Mouse (Mus musculus): ENCODE measurements around the gene 9230112D13Rik. TPM values are rescaled to one million over a fixed set of nuclear protein-coding genes. Genes with fewer than 3 reads are reported as not detected.

9230112D13Rik gene
- polyA plus RNA-seq, 1 experiment from 2014 or later: not detected

DNA sequence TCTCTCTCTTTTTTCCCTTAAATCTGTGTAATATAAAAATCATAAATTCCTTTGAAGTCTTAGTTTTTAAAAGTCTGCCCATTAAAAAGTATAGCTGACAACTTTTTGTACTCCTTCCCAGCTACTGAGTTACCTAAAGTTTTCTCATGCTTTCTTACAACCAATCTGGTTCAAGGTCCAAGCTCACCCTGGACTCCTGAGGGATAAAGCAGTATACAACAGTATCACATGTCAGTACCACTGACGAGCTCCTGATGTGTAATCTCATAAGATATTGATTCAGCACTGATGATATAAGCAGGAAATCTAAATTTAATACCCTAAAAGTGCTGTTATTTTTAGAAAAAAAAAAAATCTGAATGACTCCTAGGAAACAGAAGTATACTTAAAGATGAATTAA, 31.6 kb downstream of the 9230112D13Rik start:
- no peak overlapping the region for H3K4me2 ChIP-seq (replicated peaks)
- no peaks in the 10 kb centered on the region for H3K27me3 ChIP-seq (replicated peaks)
- H3K4me1 ChIP-seq: no peaks in the 10 kb centered on the region
- no peak overlapping the region for H3K27ac ChIP-seq
- no peaks in the 10 kb centered on the region for H3K9me3 ChIP-seq
- no peaks in the 10 kb centered on the region for H3K36me3 ChIP-seq
- 87% methylated on average over 1 of the region's 1 CpGs for WGBS
- no peak overlapping the region for H3K4me3 ChIP-seq
- H3K9ac ChIP-seq: no peak overlapping the region
- no peak for ATAC-seq (ENCODE audit: low FRiP score, low read depth)

DNA sequence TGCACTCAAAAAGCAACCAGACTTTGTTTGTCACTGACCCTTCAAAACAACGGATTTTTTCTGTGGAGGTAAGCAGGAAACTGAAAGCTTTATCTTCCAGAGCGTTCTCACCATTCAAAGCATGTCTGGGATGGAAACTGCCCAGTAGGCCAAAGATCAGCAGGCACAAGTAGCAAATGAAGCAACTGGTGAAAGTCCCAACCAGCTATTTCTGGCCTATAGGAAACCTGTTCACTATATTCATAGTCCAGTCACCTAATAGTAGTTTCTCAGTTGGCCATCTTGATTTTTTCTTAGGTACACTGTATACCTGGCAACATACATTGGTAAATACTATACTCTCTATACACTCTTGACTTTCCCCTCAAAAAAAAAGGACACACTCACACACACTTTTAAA, 32.7 kb downstream of the 9230112D13Rik start:
- ATAC-seq (ENCODE audit: low FRiP score, low read depth): no peak
- Histone ChIP-seq H3K4me3 (no peak overlapping the region), H3K27me3 (replicated peaks) (no peaks in the 10 kb centered on the region), H3K36me3 (no peaks in the 10 kb centered on the region), H3K27ac (no peak overlapping the region), H3K9ac (no peak overlapping the region), H3K4me1 (no peaks in the 10 kb centered on the region), H3K4me2 (replicated peaks) (no peak overlapping the region), H3K9me3 (no peaks in the 10 kb centered on the region)
- WGBS: 89% methylated on average over 2 of the region's 2 CpGs

DNA sequence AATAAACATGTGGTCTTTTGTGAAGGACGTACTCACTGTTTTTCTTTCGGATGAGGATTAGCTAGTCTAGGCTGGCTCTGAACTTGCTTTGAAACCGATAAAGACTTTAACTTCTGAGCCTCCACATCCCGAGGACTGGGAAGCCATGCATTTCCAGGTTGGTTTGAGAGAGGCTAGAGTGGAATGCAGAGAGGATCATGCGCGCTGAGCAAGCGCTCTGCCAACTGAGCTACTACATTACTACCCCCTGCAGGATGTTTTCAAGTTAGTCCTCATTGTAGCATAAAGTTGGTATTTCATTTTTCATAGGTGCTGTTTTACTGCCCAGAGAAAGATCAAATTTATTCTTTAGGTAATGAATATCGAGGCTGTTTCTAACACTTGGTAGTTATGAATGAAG, 36.4 kb downstream of the 9230112D13Rik start:
- no peak overlapping the region for H3K4me2 ChIP-seq (replicated peaks)
- no peak overlapping the region for H3K27ac ChIP-seq
- no peak for ATAC-seq (ENCODE audit: low FRiP score, low read depth)
- no peaks in the 10 kb centered on the region for H3K9me3 ChIP-seq
- no peaks in the 10 kb centered on the region for H3K4me1 ChIP-seq
- H3K27me3 ChIP-seq (replicated peaks): no peaks in the 10 kb centered on the region
- 76% methylated on average over 8 of the region's 8 CpGs for WGBS
- H3K36me3 ChIP-seq: no peaks in the 10 kb centered on the region
- H3K9ac ChIP-seq: no peak overlapping the region
- H3K4me3 ChIP-seq: no peak overlapping the region

DNA sequence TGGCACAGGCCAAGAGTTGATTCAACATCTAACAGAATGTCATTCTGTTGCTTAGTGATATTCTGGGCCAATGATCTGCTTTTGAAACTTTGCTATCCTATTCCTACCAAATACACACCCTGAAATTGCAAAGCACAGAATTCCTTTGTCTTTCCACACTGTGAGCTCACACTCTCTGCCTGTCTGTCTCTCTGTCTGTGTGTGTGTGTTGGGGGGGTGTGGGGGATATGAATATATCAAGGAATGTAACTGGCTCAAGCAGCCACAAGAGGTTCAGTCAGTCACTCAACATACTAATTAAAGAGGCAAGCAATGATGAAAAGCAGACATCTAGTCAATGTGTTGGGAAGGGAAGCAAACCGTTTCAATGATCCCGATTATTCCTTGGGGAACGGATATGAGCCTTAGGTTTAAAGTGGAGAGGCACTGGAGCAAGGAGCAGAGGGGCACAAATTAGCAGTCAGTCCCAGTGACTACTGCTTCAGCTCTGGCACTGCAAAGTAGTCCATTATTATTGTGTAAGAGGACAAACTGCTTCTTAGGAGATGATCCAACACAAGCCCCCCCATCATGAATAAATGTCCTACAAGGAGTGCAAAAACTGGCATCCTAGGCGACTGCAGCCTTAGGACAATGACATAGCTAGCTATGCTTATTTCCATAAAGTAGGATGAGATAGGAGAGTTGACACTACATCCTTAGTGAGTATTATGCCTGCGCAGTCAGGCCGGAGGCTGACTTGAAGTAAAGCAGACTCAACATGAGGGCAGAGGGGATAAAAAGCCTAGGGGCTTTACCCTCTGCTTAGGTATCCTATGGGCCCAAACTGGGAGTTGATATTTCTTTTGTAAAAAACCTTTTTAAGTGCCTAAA, 38.9 kb downstream of the 9230112D13Rik start:
- Histone ChIP-seq H3K27me3 (replicated peaks) (no peaks in the 10 kb centered on the region), H3K9ac (no peak overlapping the region), H3K9me3 (no peaks in the 10 kb centered on the region), H3K27ac (no peak overlapping the region), H3K4me1 (no peaks in the 10 kb centered on the region), H3K4me3 (no peak overlapping the region), H3K4me2 (replicated peaks) (no peak overlapping the region), H3K36me3 (no peaks in the 10 kb centered on the region)
- WGBS: 78% methylated on average over 6 of the region's 6 CpGs
- ATAC-seq (ENCODE audit: low FRiP score, low read depth): no peak

DNA sequence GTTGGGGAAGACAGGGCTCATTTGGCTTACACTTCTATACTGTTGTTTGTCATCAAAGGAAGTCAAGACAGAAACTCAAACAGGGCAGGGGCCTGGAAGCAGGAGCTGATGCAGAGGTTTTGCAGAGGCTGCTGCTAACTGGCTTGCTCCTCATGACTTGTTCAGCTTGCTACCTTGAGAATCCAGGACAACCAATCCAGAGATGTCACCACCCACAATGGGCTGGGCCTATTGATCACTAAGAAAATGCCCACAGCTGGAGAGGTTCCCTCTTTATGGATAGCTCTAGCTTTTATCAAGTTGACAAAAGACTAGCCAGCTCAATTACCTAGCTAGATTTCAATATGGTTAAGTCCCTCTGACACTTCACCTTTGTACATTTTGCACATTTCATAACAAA, 51.0 kb downstream of the 9230112D13Rik start:
- no peak for ATAC-seq (ENCODE audit: low FRiP score, low read depth)
- Histone ChIP-seq H3K27ac (no peak overlapping the region), H3K9ac (no peak overlapping the region), H3K36me3 (no peaks in the 10 kb centered on the region), H3K4me1 (no peaks in the 10 kb centered on the region), H3K4me2 (replicated peaks) (no peak overlapping the region), H3K4me3 (no peak overlapping the region), H3K9me3 (no peaks in the 10 kb centered on the region), H3K27me3 (replicated peaks) (no peaks in the 10 kb centered on the region)

DNA sequence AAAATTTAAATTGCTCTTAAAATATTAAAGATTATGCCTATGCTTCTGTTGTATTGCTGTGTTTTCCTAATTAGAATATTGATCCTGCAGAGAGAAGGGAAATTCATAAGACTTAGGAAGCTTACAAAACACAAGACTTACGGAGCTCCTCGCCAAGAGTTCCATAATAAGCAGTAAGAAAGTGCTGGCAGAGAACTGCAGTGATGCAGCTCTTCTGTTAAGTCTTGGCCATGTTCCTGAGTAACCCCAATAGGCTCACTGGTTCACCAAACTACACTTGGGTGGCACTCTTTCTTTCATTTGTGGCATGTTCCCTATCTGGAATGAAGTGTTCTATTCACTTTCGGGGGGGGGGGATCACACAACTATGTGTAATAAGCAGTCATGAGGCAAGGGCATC, 56.3 kb downstream of the 9230112D13Rik start:
- H3K9me3 ChIP-seq: no peaks in the 10 kb centered on the region
- WGBS: 75% methylated on average over 3 of the region's 3 CpGs
- no peak for ATAC-seq (ENCODE audit: low FRiP score, low read depth)
- no peaks in the 10 kb centered on the region for H3K4me1 ChIP-seq
- no peaks in the 10 kb centered on the region for H3K27me3 ChIP-seq (replicated peaks)
- no peak overlapping the region for H3K4me3 ChIP-seq
- H3K9ac ChIP-seq: no peak overlapping the region
- H3K27ac ChIP-seq: no peak overlapping the region
- no peaks in the 10 kb centered on the region for H3K36me3 ChIP-seq
- H3K4me2 ChIP-seq (replicated peaks): no peak overlapping the region

Other genes starting within 250 kb of the 9230112D13Rik start
- 7.0 and 7.2 TPM in 2 replicates for gene Shld2, start 212.3 kb downstream of the 9230112D13Rik start, polyA plus RNA-seq (2016; fragmentation: Nextera tagmentation; extraction: Ambion mirVana)
- 95.7 and 107 TPM in 2 replicates for gene Glud1, start 212.1 kb downstream of the 9230112D13Rik start, polyA plus RNA-seq (2016; fragmentation: Nextera tagmentation; extraction: Ambion mirVana)
- gene Fam25c, start 167.4 kb downstream of the 9230112D13Rik start, polyA plus RNA-seq (2016; fragmentation: Nextera tagmentation; extraction: Ambion mirVana): not detected in 2 replicates
- gene Sncg, start 148.0 kb downstream of the 9230112D13Rik start, polyA plus RNA-seq (2016; fragmentation: Nextera tagmentation; extraction: Ambion mirVana): 345 and 420 TPM in 2 replicates
- 7.8 and 8.2 TPM in 2 replicates for gene Mmrn2, start 147.3 kb downstream of the 9230112D13Rik start, polyA plus RNA-seq (2016; fragmentation: Nextera tagmentation; extraction: Ambion mirVana)
- gene Bmpr1a, start 19.5 kb downstream of the 9230112D13Rik start, polyA plus RNA-seq (2016; fragmentation: Nextera tagmentation; extraction: Ambion mirVana): 35.5 and 37.5 TPM in 2 replicates
- gene Ldb3, start 65.9 kb upstream of the 9230112D13Rik start, polyA plus RNA-seq (2016; fragmentation: Nextera tagmentation; extraction: Ambion mirVana): 1.2 and 1.9 TPM in 2 replicates
- gene Opn4, start 77.3 kb upstream of the 9230112D13Rik start, polyA plus RNA-seq (2016; fragmentation: Nextera tagmentation; extraction: Ambion mirVana): not detected in 2 replicates
- 30.3 and 30.5 TPM in 2 replicates for gene Wapl, start 151.1 kb upstream of the 9230112D13Rik start, polyA plus RNA-seq (2016; fragmentation: Nextera tagmentation; extraction: Ambion mirVana)